Mouse (Mus musculus) midbrain, embryonic 14.5 days (tissue): ENCODE measurements at regions not wholly inside any gene's neighbourhood (a gene's known extent, or its start where the extent isn't known, plus 50 kb on each side); places are given as distances from the start of the nearest gene placed in this dataset.

Source experiments
- ATAC-seq: fragments of 200-750 bp; cut with Nextera tagmentation; 2 replicates; pipeline ENCODE4 v1.8.0; 2017; ENCODE audit warnings: moderate number of reproducible peaks, moderate library complexity; ENCODE audit not compliant: low FRiP score, low TSS enrichment
- DNase-seq: peaks from one replicate; pipeline ENCODE4 v3.0.0-alpha.2; 2015
- H3K27ac ChIP-seq: fragments of 300-500 bp; sonication (generic); replicated peaks from 2 replicates; pipeline ENCODE4 v1.5.1; 2014; ENCODE audit warnings: mild to moderate bottlenecking, low read depth, low read length, moderate library complexity
- H3K27me3 ChIP-seq: fragments of 300-500 bp; sonication (generic); 2 replicates; pipeline ENCODE4 v1.6.1; 2014; ENCODE audit warnings: low read length, control low read depth, mixed read lengths; ENCODE audit not compliant: control insufficient read depth, insufficient read depth
- H3K36me3 ChIP-seq: fragments of 300-500 bp; sonication (generic); 2 replicates; pipeline ENCODE4 v1.6.1; 2014; ENCODE audit warnings: low read length, control low read depth; ENCODE audit not compliant: control insufficient read depth, insufficient read depth
- H3K4me1 ChIP-seq: fragments of 300-500 bp; sonication (generic); 2 replicates; pipeline ENCODE4 v1.6.1; 2014; ENCODE audit warnings: mild to moderate bottlenecking, antibody characterized with exemption, low read length, control low read depth; ENCODE audit not compliant: control insufficient read depth, insufficient read depth
- H3K4me2 ChIP-seq: fragments of 300-500 bp; sonication (generic); 2 replicates; pipeline ENCODE4 v1.6.1; 2014; ENCODE audit warnings: mild to moderate bottlenecking, low read length, moderate library complexity
- H3K4me3 ChIP-seq: fragments of 300-500 bp; sonication (generic); replicated peaks from 2 replicates; pipeline ENCODE4 v1.5.1; 2014; ENCODE audit warnings: low read depth, low read length
- H3K9ac ChIP-seq: fragments of 300-500 bp; sonication (generic); replicated peaks from 2 replicates; pipeline ENCODE4 v1.6.1; 2014; ENCODE audit warnings: mild to moderate bottlenecking, low read length, moderate library complexity
- H3K9me3 ChIP-seq: fragments of 300-500 bp; sonication (generic); 2 replicates; pipeline ENCODE4 v1.6.1; 2016; ENCODE audit warnings: low read length, control low read depth, mixed read lengths; ENCODE audit not compliant: control insufficient read depth
- WGBS: fragments of 180-500 bp; shearing (Covaris S2); extraction: QIAGEN DNeasy Blood & Tissue Kit; methylation state at CpG from one replicate; pipeline ENCODE4 v1.1.7; 2014; 5-methylcytosine and 5-hydroxymethylcytosine counted together

DNA sequence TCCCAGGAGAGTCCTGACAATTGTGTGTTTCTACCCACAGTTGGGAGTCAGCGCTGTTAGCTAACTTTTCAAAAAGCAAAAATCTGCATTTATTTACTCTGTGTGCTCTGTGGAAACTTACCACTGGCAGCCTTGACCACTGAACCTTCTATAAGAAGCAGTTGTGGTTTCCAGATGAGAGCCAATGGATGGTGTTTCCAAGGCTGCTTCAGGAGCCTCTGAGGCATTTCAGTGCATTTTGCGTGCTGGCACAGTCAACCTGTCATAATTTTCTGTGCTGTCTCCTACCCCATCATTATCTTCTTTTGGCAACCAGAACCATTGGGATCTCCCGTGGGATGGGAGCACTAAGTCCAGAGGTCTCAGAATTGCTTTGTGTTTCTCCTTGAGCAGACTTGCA, 60.3 kb downstream of the 4930544G11Rik start:
- ATAC-seq (no peak), DNase-seq (no peak)
- Histone ChIP-seq H3K4me2 (no peak overlapping the region), H3K9me3 (no peaks in the 10 kb centered on the region), H3K27ac (no peak overlapping the region), H3K4me3 (no peak overlapping the region), H3K4me1 (no peaks in the 10 kb centered on the region), H3K36me3 (no peaks in the 10 kb centered on the region), H3K9ac (no peak overlapping the region), H3K27me3 (no peaks in the 10 kb centered on the region)
- 90% methylated on average over 3 of the region's 3 CpGs for WGBS

DNA sequence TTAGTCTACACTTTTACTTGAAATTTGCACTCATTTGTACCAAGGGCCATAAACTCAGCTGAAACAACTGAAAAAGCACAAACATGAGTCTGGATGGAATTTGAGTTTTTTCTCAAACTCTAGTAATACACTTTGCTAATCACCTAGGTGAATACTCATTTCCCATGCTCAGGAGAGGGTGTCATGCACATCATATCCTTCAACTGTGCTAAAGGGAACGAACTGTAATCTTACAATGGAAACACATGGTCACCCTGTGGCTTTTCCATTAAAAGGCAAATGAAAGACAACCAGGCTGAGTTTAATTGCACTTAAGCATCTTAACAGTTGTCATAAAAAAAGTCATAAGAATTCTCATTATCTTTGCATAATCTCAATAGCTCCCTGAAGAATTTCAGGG, 71.1 kb downstream of the 4930544G11Rik start:
- Histone ChIP-seq H3K4me2 (no peak overlapping the region), H3K4me3 (no peak overlapping the region), H3K27ac (no peak overlapping the region), H3K9ac (no peak overlapping the region), H3K36me3 (no peaks in the 10 kb centered on the region), H3K27me3 (no peaks in the 10 kb centered on the region), H3K9me3 (no peaks in the 10 kb centered on the region), H3K4me1 (no peaks in the 10 kb centered on the region)
- WGBS: 86% methylated on average over 1 of the region's 1 CpGs
- DNase-seq (no peak), ATAC-seq (no peak)

DNA sequence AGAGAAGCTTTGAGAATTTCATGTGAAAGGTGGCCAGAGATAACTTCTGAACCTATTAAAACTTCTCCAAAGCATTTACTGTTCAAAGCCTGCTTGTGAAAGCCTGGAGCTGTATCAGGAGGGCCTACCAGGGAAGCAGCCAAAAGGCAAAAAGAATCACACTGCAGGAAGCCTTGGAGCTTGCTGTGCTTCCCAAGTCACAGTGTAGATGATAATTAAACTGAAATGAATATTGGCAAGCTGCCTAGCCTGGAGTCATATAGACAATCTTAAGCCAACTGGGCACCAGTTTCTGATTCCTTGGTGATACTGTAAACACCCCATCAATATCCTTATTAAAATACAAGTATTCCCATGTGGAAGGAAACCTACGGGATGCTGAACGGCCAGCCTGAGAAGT, 84.4 kb downstream of the 4930544G11Rik start:
- Histone ChIP-seq H3K27me3 (no peaks in the 10 kb centered on the region), H3K4me3 (no peak overlapping the region), H3K27ac (no peak overlapping the region), H3K4me1 (no peaks in the 10 kb centered on the region), H3K4me2 (no peak overlapping the region), H3K36me3 (no peaks in the 10 kb centered on the region), H3K9me3 (no peaks in the 10 kb centered on the region), H3K9ac (no peak overlapping the region)
- ATAC-seq: no peak
- DNase-seq: peak; percentile 23
- WGBS: 63% methylated on average over 2 of the region's 2 CpGs

DNA sequence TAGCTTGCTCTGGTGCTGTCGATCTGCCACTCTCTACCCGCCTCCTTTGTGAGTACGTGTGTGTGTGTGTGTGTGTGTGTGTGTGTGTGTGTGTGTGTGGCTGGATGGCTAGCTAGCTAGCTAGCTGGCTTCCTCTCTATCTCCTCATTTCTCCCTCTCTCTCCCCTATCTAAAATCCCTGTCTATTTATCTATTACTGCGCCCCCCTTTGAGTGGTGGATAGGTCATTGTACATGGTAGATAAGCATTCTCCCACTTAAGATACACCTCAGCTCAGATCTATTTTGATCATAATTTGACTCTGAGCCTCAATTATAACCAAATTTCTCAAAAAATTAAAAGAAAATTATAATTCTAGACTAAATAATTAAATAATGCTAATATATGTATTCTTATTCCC, 99.4 kb downstream of the 4930544G11Rik start:
- Histone ChIP-seq H3K4me3 (no peak overlapping the region), H3K27ac (no peak overlapping the region), H3K9ac (no peak overlapping the region), H3K27me3 (no peaks in the 10 kb centered on the region), H3K4me2 (no peak overlapping the region), H3K36me3 (no peaks in the 10 kb centered on the region), H3K9me3 (no peaks in the 10 kb centered on the region; the same call in 1 of the 2 replicates), H3K4me1 (no peaks in the 10 kb centered on the region)
- DNase-seq: no peak
- 88% methylated on average over 4 of the region's 4 CpGs for WGBS
- ATAC-seq: no peak

DNA sequence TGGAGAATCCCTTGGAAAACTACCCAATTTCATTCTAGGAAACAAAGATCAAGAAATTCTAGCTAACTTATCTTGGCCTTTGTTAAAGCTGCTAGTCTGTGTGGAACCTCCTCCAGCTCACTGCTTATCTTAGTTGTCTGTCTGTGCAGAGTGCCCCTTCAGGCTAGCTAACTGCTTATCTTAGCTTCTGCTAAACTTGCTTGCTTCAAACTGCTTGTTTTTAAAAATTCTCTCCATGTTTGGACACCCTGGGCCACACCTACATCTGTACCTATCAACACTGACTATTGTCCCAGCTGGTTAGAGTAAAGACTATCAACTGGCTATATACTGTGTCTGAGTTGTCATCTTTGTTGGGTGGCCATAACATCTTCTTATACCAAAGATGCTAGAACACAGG, 100.0 kb downstream of the 4930544G11Rik start:
- Histone ChIP-seq H3K27me3 (no peaks in the 10 kb centered on the region), H3K9me3 (no peaks in the 10 kb centered on the region; the same call in 1 of the 2 replicates), H3K4me1 (no peaks in the 10 kb centered on the region), H3K4me2 (no peak overlapping the region), H3K9ac (no peak overlapping the region), H3K27ac (no peak overlapping the region), H3K4me3 (no peak overlapping the region), H3K36me3 (no peaks in the 10 kb centered on the region)
- no peak for DNase-seq
- ATAC-seq: no peak

DNA sequence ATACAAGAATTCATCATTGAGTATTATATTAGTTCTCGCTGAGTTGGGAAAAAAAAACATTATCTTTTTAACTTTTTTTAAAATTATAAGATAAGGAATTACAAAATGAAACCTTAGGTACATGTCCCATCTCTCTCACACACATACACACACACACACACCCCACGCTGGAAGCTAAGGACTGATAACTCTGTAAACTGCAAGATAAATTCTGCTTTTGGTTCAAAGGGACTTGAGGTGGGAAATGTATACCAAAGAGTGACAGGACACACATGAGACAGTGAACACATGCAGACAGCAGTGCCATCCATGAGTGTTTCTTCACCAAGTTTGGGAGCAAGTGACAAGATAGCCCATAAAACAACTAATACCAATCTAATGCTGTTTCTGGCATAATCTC, 100.8 kb downstream of the 4930544G11Rik start:
- Histone ChIP-seq H3K27me3 (no peaks in the 10 kb centered on the region), H3K36me3 (no peaks in the 10 kb centered on the region), H3K4me1 (no peaks in the 10 kb centered on the region), H3K4me3 (no peak overlapping the region), H3K9ac (no peak overlapping the region), H3K9me3 (no peaks in the 10 kb centered on the region), H3K4me2 (no peak overlapping the region), H3K27ac (no peak overlapping the region)
- no peak for ATAC-seq
- 90% methylated on average over 2 of the region's 2 CpGs for WGBS
- no peak for DNase-seq

DNA sequence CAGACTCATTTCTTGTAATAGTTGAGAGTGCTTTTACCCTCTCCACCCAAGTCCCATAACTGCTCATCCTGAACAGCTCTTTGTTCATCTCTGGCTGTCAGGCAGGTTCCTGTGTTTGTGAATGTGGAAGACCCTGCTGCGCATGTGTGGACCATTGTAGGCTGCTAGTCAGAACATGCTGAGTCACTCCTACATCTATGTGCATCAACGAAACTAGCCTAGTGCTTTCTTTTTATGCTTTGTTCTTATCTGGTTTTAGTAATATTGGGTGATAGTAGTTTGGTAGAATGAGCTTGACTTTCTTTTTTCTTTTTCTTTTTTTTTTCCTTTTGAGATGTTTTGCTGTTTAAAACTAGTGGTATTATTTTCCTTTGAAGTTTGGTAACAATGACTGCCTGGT, 116.5 kb downstream of the 4930544G11Rik start:
- no peak for DNase-seq

DNA sequence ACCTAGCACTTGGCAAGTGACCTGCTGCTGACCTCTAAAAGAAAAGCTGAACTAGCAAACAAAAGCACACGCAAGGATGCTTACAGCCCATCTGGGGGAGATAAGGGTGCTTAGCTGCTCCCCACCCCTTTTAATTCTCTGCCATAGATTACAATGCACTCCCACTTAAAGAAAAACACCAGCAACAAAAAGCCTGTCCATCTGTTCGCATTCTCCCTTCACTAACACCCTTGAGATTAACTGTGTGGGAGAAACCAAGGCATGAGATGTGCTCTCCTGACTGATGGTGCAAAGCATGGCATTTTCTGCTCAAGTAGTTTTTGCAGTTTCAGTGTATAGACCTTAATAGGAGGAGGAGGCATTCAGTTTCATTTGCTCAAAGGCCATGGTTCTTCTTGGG, 125.0 kb downstream of the 4930544G11Rik start:
- no peak for DNase-seq
- ATAC-seq: no peak
- Histone ChIP-seq H3K9me3 (no peaks in the 10 kb centered on the region), H3K36me3 (no peaks in the 10 kb centered on the region), H3K9ac (no peak overlapping the region), H3K27me3 (no peaks in the 10 kb centered on the region), H3K4me1 (0 out of 2 replicates have a peak, but pooled peaks cover 3% of the 10 kb centered on the region), H3K4me2 (no peak overlapping the region), H3K27ac (no peak overlapping the region), H3K4me3 (no peak overlapping the region)
- WGBS: 3% methylated on average over 2 of the region's 2 CpGs

More for the DNA sequence above, 116.5 kb downstream of the 4930544G11Rik start:
- Histone ChIP-seq H3K4me3 (no peak overlapping the region), H3K9ac (no peak overlapping the region), H3K9me3 (no peaks in the 10 kb centered on the region), H3K4me2 (no peak overlapping the region), H3K27ac (no peak overlapping the region), H3K4me1 (no peaks in the 10 kb centered on the region), H3K27me3 (no peaks in the 10 kb centered on the region), H3K36me3 (no peaks in the 10 kb centered on the region)
- WGBS: 76% methylated on average over 2 of the region's 2 CpGs
- no peak for ATAC-seq

DNA sequence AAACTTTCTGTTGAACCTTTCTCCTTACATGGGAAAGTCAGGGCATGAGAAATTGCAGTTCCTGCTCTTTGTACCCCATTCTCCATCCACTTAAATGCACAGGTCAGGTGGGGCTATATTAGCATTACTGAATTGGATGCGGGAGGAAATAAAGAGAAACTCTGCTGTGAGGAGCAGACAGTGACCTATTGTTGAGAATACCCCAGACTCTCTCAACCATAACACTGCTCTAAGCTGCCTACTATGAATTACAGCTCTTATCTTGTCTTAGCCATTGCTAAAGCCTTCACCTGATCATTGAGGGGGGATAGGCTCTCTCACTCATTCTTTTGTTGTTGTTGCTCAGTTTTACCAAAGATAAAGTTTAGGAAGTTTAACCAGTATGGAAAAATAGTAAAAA, 126.4 kb downstream of the 4930544G11Rik start:
- H3K36me3 ChIP-seq: no peaks in the 10 kb centered on the region
- ATAC-seq (no peak), DNase-seq (no peak)
- no peaks in the 10 kb centered on the region for H3K9me3 ChIP-seq
- 14% methylated on average over 1 of the region's 1 CpGs for WGBS
- H3K27ac ChIP-seq: no peak overlapping the region
- H3K4me1 ChIP-seq: 0 out of 2 replicates have a peak, but pooled peaks cover 3% of the 10 kb centered on the region
- H3K4me3 ChIP-seq: no peak overlapping the region
- no peak overlapping the region for H3K9ac ChIP-seq
- no peaks in the 10 kb centered on the region for H3K27me3 ChIP-seq
- no peak overlapping the region for H3K4me2 ChIP-seq
